Mouse (Mus musculus): ENCODE results near the gene Bpifb2. TPM values are rescaled to one million over a fixed set of nuclear protein-coding genes. Genes with fewer than 3 reads are reported as not detected.

The Bpifb2 gene
- polyA plus RNA-seq, 1 experiment from 2014 or later = not detected

Other genes starting within 250 kb of the Bpifb2 start
- 99.8 and 108 TPM in 2 replicates for gene Commd7, start 242.3 kb upstream of the Bpifb2 start, polyA plus RNA-seq (2015; fragmentation: Nextera tagmentation; extraction: Ambion mirVana)
- gene Dnmt3b, start 225.6 kb upstream of the Bpifb2 start, polyA plus RNA-seq (2015; fragmentation: Nextera tagmentation; extraction: Ambion mirVana) = 3.1 and 3.4 TPM in 2 replicates
- not detected in 2 replicates for gene Dnmt3c, start 178.4 kb upstream of the Bpifb2 start, polyA plus RNA-seq (2015; fragmentation: Nextera tagmentation; extraction: Ambion mirVana)
- gene Mapre1, start 133.8 kb upstream of the Bpifb2 start, polyA plus RNA-seq (2015; fragmentation: Nextera tagmentation; extraction: Ambion mirVana) = 414 and 456 TPM in 2 replicates
- 0.27 TPM in 1 of 2 replicates, not detected in the other for gene Efcab8, start 95.1 kb upstream of the Bpifb2 start, polyA plus RNA-seq (2015; fragmentation: Nextera tagmentation; extraction: Ambion mirVana)
- gene Sun5, start 4.0 kb upstream of the Bpifb2 start, polyA plus RNA-seq (2015; fragmentation: Nextera tagmentation; extraction: Ambion mirVana) = not detected in 2 replicates
- gene Bpifb6, start 25.3 kb downstream of the Bpifb2 start, polyA plus RNA-seq (2015; fragmentation: Nextera tagmentation; extraction: Ambion mirVana) = not detected in 2 replicates
- gene Bpifb3, start 43.2 kb downstream of the Bpifb2 start, polyA plus RNA-seq (2015; fragmentation: Nextera tagmentation; extraction: Ambion mirVana) = not detected in 2 replicates
- gene Bpifb4, start 63.2 kb downstream of the Bpifb2 start, polyA plus RNA-seq (2015; fragmentation: Nextera tagmentation; extraction: Ambion mirVana) = not detected in 2 replicates
- not detected in 2 replicates for gene Bpifa6, start 99.9 kb downstream of the Bpifb2 start, polyA plus RNA-seq (2015; fragmentation: Nextera tagmentation; extraction: Ambion mirVana)
- gene Bpifa2, start 133.2 kb downstream of the Bpifb2 start, polyA plus RNA-seq (2015; fragmentation: Nextera tagmentation; extraction: Ambion mirVana) = not detected in 2 replicates